30 mouse cellular contexts compared by ENCODE assay signal in genomic region chr6:94715645-94715940, GRCm38 (mm10). TPM values are rescaled to one million over a fixed set of nuclear protein-coding genes. Genes with fewer than 3 reads are reported as not detected.
DNase-seq lines count a peak whose midpoint lies in the region; ATAC-seq and TF ChIP-seq lines count a peak whose summit lies in the region.
"Had no signal": no experiment of that assay in that cellular context is flagged by ENCODE, and none has a peak within 500 bp of the region (broad histone marks: within the 10 kb centered on the region; RNA-seq: fewer than 3 reads in every experiment).

No protein-coding gene starts in this region.

- peak overlapping the region; percentile 26; the same call in 1 of the 2 replicates for H3K4me2 ChIP-seq in forebrain, embryonic 14.5 days (ENCODE audit: low read length)
- H3K4me2 ChIP-seq: embryonic facial prominence, embryonic 15.5 days; heart, embryonic 13.5 days; liver, embryonic 15.5 days; lung, embryonic 14.5 days had no signal

- peak; percentile 59 for DNase-seq in retina, postnatal 1 day
- DNase-seq in retina, embryonic 14.5 days (ENCODE audit: low spot score) = no peak
- DNase-seq in forebrain, embryonic 14.5 days (ENCODE audit: low spot score) = no peak
- DNase-seq in limb, embryonic 10.5 days (ENCODE audit: low spot score) = peak; percentile 50
- DNase-seq in testis, postnatal 10 days (ENCODE audit: low spot score) = no peak
- DNase-seq in layer of hippocampus, adult 11-12 months (ENCODE audit: low spot score) = no peak
- no peak for DNase-seq in urinary bladder, postnatal 14 days (ENCODE audit: low spot score)
- DNase-seq: adrenal gland, postnatal 25 days; B cell, adult 2 months; cerebellum, adult 11-12 months; gastrocnemius, adult 2 months; heart, adult 2 months; heart, postnatal 14 days; kidney, adult 18-20 months; kidney, postnatal 10 days; lung, embryonic 14.5 days; right cerebral cortex, postnatal 25 days; spleen, adult 18-20 months; thymus, adult 2 months; thymus, postnatal 36 days had no signal

- no peaks in the 10 kb centered on the region for H3K27me3 ChIP-seq in forebrain, embryonic 14.5 days (replicated peaks; ENCODE audit: control insufficient read depth, insufficient read depth, low read length)
- H3K27me3 ChIP-seq in limb, embryonic 10.5 days (ENCODE audit: low read depth, poor library complexity, severe bottlenecking) = peaks cover 20% of the 10 kb centered on the region
- H3K27me3 ChIP-seq in small intestine, adult 2 months (ENCODE audit: control insufficient read depth, insufficient read depth, low read length) = no peaks in the 10 kb centered on the region
- H3K27me3 ChIP-seq: embryonic facial prominence, embryonic 15.5 days; heart, embryonic 13.5 days; liver, embryonic 15.5 days; neural tube, embryonic 13.5 days had no signal

- 2% methylated on average over 4 of the region's 4 CpGs for WGBS in forebrain, embryonic 14.5 days
- WGBS in limb, embryonic 10.5 days = 9% methylated on average over 4 of the region's 4 CpGs
- 34% methylated on average over 4 of the region's 4 CpGs for WGBS in small intestine, adult 2 months

- H3K4me3 ChIP-seq in forebrain, embryonic 14.5 days (ENCODE audit: low read depth, low read length) = no peak overlapping the region
- no peak overlapping the region for H3K4me3 ChIP-seq in limb, embryonic 10.5 days
- H3K4me3 ChIP-seq in small intestine, adult 2 months (ENCODE audit: low read depth, low read length) = no peak overlapping the region
- H3K4me3 ChIP-seq: embryonic facial prominence, embryonic 15.5 days; gastrocnemius, adult 2 months; heart, adult 2 months; heart, embryonic 13.5 days; hindbrain, embryonic 10.5 days; liver, embryonic 15.5 days; midbrain, embryonic 10.5 days; neural tube, embryonic 13.5 days had no signal

- H3K4me1 ChIP-seq in forebrain, embryonic 14.5 days (ENCODE audit: control insufficient read depth, insufficient read depth, low read length) = peaks cover 8% of the 10 kb centered on the region; the same call in 1 of the 2 replicates
- peaks cover 36% of the 10 kb centered on the region for H3K4me1 ChIP-seq in limb, embryonic 10.5 days
- H3K4me1 ChIP-seq in small intestine, adult 2 months (ENCODE audit: control insufficient read depth, insufficient read depth, insufficient read length, low read length) = peaks cover 10% of the 10 kb centered on the region
- H3K4me1 ChIP-seq: liver, embryonic 15.5 days; midbrain, embryonic 10.5 days had no signal

- ATAC-seq in forebrain, embryonic 14.5 days = peak; percentile 8; the same call in 1 of the 2 replicates
- ATAC-seq: hindbrain, embryonic 16.5 days had no signal

- TF ChIP-seq POLR2A in small intestine, adult 2 months (IDR thresholded peaks at IDR 0.05; ENCODE audit: low read depth, low read length) = no peak

- H3K27ac ChIP-seq in forebrain, embryonic 14.5 days (ENCODE audit: low read depth, low read length) = 0 out of 2 replicates have a peak overlapping the region, but pooled peaks have one; percentile 21
- no peak overlapping the region; the same call in 1 of the 2 replicates for H3K27ac ChIP-seq in limb, embryonic 10.5 days
- H3K27ac ChIP-seq in small intestine, adult 2 months (ENCODE audit: insufficient read depth, low read depth, low read length) = peak overlapping the region; percentile 51
- H3K27ac ChIP-seq: embryonic facial prominence, embryonic 10.5 days; embryonic facial prominence, embryonic 15.5 days; gastrocnemius, adult 2 months; heart, adult 2 months; heart, embryonic 13.5 days; hindbrain, embryonic 10.5 days; liver, embryonic 15.5 days; midbrain, embryonic 10.5 days; neural tube, embryonic 13.5 days; stomach, postnatal 0 days had no signal

- H3K36me3 ChIP-seq in forebrain, embryonic 14.5 days (ENCODE audit: control insufficient read depth, insufficient read depth, low read length) = no peaks in the 10 kb centered on the region
- H3K36me3 ChIP-seq in limb, embryonic 10.5 days = no peaks in the 10 kb centered on the region
- H3K36me3 ChIP-seq in small intestine, adult 2 months (ENCODE audit: control insufficient read depth, insufficient read depth, low read length) = no peaks in the 10 kb centered on the region
- H3K36me3 ChIP-seq: embryonic facial prominence, embryonic 10.5 days; embryonic facial prominence, embryonic 15.5 days; heart, embryonic 13.5 days; hindbrain, embryonic 10.5 days; liver, embryonic 15.5 days; midbrain, embryonic 10.5 days; neural tube, embryonic 13.5 days had no signal

- H3K9me3 ChIP-seq in forebrain, embryonic 14.5 days (replicated peaks; ENCODE audit: control insufficient read depth, low read length) = no peaks in the 10 kb centered on the region
- no peaks in the 10 kb centered on the region for H3K9me3 ChIP-seq in limb, embryonic 10.5 days (replicated peaks)
- H3K9me3 ChIP-seq: embryonic facial prominence, embryonic 10.5 days; embryonic facial prominence, embryonic 15.5 days; heart, embryonic 13.5 days; hindbrain, embryonic 10.5 days; liver, embryonic 15.5 days; midbrain, embryonic 10.5 days; neural tube, embryonic 13.5 days had no signal

- TF ChIP-seq CTCF in small intestine, adult 2 months (IDR thresholded peaks at IDR 0.05; ENCODE audit: extremely low read depth, insufficient read length, insufficient replicate concordance, low read depth, low read length) = no peak

- H3K9ac ChIP-seq in forebrain, embryonic 14.5 days (ENCODE audit: low read length) = no peak overlapping the region
- H3K9ac ChIP-seq: embryonic facial prominence, embryonic 15.5 days; heart, embryonic 13.5 days; liver, embryonic 15.5 days; lung, embryonic 14.5 days; neural tube, embryonic 13.5 days had no signal

RNA-seq across cellular contexts. Expression of gene Lrig1, which starts 15.6 kb away (rescaled TPM):
- polyA plus RNA-seq in forebrain, embryonic 14.5 days (2014; fragmentation: Nextera tagmentation; extraction: Ambion mirVana) = 8.5 and 9.5 TPM in 2 replicates
- polyA plus RNA-seq in limb, embryonic 10.5 days (2016; fragmentation: Nextera tagmentation; extraction: Ambion mirVana) = 13.7 and 15.7 TPM in 2 replicates
- 20.5 and 29.8 TPM in 2 replicates for polyA plus RNA-seq in small intestine, adult 2 months (2012; rRNA removed)

Comparison
In these comparisons a context has a peak if more than half of its experiments do, and no peak if none do; other contexts are left out.
1. DNase-seq: peak in retina, postnatal 1 day (single experiment) and limb, embryonic 10.5 days (single experiment); none in retina, embryonic 14.5 days (single experiment), forebrain, embryonic 14.5 days (single experiment), testis, postnatal 10 days (single experiment), layer of hippocampus, adult 11-12 months (single experiment) and urinary bladder, postnatal 14 days (single experiment).